Mouse (Mus musculus) neural tube, embryonic 14.5 days (tissue): ENCODE results near the gene Ctsw. TPM values are rescaled to one million over a fixed set of nuclear protein-coding genes. Genes with fewer than 3 reads are reported as not detected.
A peak's percentile ranks its signal among the peaks of the same experiment; 100 is the strongest.

Source experiments
- ATAC-seq: fragments of 200-750 bp; cut with Nextera tagmentation; 2 replicates; pipeline ENCODE4 v1.8.0; 2017; ENCODE audit warnings: low read depth, mild to moderate bottlenecking, moderate TSS enrichment, moderate library complexity
- H3K27ac ChIP-seq: fragments of 300-500 bp; sonication (generic); 2 replicates; pipeline ENCODE4 v1.5.1; 2014; ENCODE audit warnings: low read depth, mild to moderate bottlenecking, control low read depth, low read length, moderate library complexity, mixed read lengths
- H3K27me3 ChIP-seq: fragments of 300-500 bp; sonication (generic); 2 replicates; pipeline ENCODE4 v1.6.1; 2014; ENCODE audit warnings: low read length; ENCODE audit not compliant: control insufficient read depth, insufficient read depth
- H3K36me3 ChIP-seq: fragments of 300-500 bp; sonication (generic); 2 replicates; pipeline ENCODE4 v1.6.1; 2014; ENCODE audit warnings: low read length, mixed read lengths; ENCODE audit not compliant: control insufficient read depth, insufficient read depth
- H3K4me1 ChIP-seq: fragments of 300-500 bp; sonication (generic); 2 replicates; pipeline ENCODE4 v1.6.1; 2014; ENCODE audit warnings: low read length; ENCODE audit not compliant: control insufficient read depth, insufficient read depth
- H3K4me2 ChIP-seq: fragments of 300-500 bp; sonication (generic); 2 replicates; pipeline ENCODE4 v1.6.1; 2014; ENCODE audit warnings: mild to moderate bottlenecking, low read depth, low read length, control low read depth
- H3K4me3 ChIP-seq: fragments of 300-500 bp; sonication (generic); 2 replicates; pipeline ENCODE4 v1.5.1; 2014; ENCODE audit warnings: low read depth, low read length, control low read depth, mixed read lengths
- H3K9ac ChIP-seq: fragments of 300-500 bp; sonication (generic); replicated peaks from 2 replicates; pipeline ENCODE4 v1.6.1; 2014; ENCODE audit warnings: low read depth, mild to moderate bottlenecking, control low read depth, low read length, mixed read lengths
- H3K9me3 ChIP-seq: fragments of 300-500 bp; sonication (generic); 2 replicates; pipeline ENCODE4 v1.6.1; 2016; ENCODE audit warnings: low read length; ENCODE audit not compliant: control insufficient read depth
- WGBS: fragments of 180-500 bp; shearing (Covaris S2); extraction: QIAGEN DNeasy Blood & Tissue Kit; methylation state at CpG from one replicate; pipeline ENCODE4 v1.1.7; 2014; 5-methylcytosine and 5-hydroxymethylcytosine counted together
- polyA plus RNA-seq: library from polyadenylated mRNA; unstranded; fragments of >200 nt; fragmentation: Nextera tagmentation; extraction: Ambion mirVana; gene quantifications from 2 replicates; pipeline ENCODE4 v1.2.1, GENCODE M21; 2014

The Ctsw gene
- polyA plus RNA-seq, 1 experiment from 2014 or later: 4.2 TPM

- Histone ChIP-seq H3K27me3 (no peaks in the 10 kb centered on the region), H3K27ac (peak within 1 kb of the TSS; percentile 55), H3K9ac (peak within 1 kb of the TSS; percentile 84), H3K4me2 (peak within 1 kb of the TSS; percentile 95), H3K4me3 (peak within 1 kb of the TSS; percentile 59), H3K4me1 (peaks cover 16% of the 10 kb centered on the region), H3K9me3 (no peaks in the 10 kb centered on the region), H3K36me3 (no peaks in the 10 kb centered on the region)
- peak; percentile 55; the same call in 1 of the 2 replicates for ATAC-seq
- 3% methylated on average over 22 of the region's 22 CpGs for WGBS
Measured at GRCm38 (mm10) chr19:5473720-5474119, 5.4 kb upstream of the Ctsw start, which contains the start of gene Efemp2. Efemp2 (plus strand) TSS chr19:5473954.

- Histone ChIP-seq H3K4me3 (no peak overlapping the region), H3K36me3 (no peaks in the 10 kb centered on the region), H3K27ac (no peak overlapping the region), H3K4me2 (no peak overlapping the region), H3K4me1 (peaks cover 16% of the 10 kb centered on the region), H3K27me3 (no peaks in the 10 kb centered on the region), H3K9ac (no peak overlapping the region), H3K9me3 (no peaks in the 10 kb centered on the region)
- WGBS: 78% methylated on average over 3 of the region's 3 CpGs
- no peak for ATAC-seq
Measured at GRCm38 (mm10) chr19:5472857-5473256, 4.5 kb upstream of the Ctsw start.

DNA sequence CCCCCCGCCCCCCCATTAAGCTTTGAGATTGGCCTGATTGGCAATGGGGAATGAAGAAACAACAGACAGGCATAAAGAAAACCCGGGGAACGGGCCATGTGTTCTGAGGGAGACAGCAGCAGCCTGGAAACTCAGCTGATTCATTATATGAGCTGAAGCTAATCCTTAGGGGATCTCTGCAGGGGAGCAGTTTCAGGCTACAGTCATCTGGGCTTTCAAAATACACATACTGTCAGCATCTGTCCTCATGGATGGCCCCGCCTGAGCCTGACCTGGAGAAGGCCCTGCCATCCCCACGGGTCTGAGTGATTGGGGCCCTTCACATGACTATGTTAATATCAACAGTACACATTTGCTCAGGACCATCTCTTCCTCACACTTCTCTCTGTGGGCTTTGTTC is 3.5 kb upstream of the Ctsw start:
- Histone ChIP-seq H3K36me3 (peaks cover 5% of the 10 kb centered on the region; the same call in 1 of the 2 replicates), H3K4me1 (peaks cover 16% of the 10 kb centered on the region), H3K4me3 (no peak overlapping the region), H3K27ac (no peak overlapping the region), H3K9ac (no peak overlapping the region), H3K4me2 (no peak overlapping the region), H3K27me3 (no peaks in the 10 kb centered on the region), H3K9me3 (no peaks in the 10 kb centered on the region)
- 44% methylated on average over 5 of the region's 5 CpGs for WGBS
- ATAC-seq: no peak

DNA sequence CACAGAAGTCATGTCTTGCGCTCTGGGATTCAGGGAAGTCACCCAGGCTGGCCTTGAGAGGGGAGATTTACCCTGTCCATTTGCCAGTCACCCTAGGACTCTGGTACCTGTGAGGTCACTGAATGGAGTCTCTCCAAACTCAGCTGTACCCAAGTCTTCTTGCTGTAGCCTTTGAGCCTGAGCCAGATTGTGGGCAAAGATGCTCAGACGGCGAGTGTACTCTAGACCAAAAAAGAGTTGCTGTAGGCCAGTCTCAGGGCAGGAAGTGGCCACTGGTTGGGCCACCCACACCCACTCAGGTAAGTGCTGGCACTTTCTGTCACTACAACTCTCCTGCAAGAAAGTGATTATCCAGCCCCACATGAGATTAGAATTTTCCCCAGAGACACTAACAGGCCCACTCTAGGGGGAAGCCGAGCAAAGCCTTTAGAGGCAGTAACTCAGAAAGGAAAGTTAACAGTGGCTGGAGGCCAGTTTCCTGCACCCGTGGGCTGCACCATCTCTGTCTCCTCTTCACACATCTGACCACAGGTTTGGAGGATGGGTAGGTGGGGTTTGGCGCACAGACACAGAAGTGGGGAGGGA is 1.3 kb downstream of the Ctsw start:
- no peak overlapping the region for H3K27ac ChIP-seq
- H3K4me2 ChIP-seq: no peak overlapping the region
- H3K9ac ChIP-seq: no peak overlapping the region
- no peaks in the 10 kb centered on the region for H3K9me3 ChIP-seq
- ATAC-seq: no peak
- peaks cover 33% of the 10 kb centered on the region for H3K36me3 ChIP-seq
- no peak overlapping the region for H3K4me3 ChIP-seq
- H3K4me1 ChIP-seq: peaks cover 8% of the 10 kb centered on the region
- no peaks in the 10 kb centered on the region for H3K27me3 ChIP-seq
- 96% methylated on average over 6 of the region's 6 CpGs for WGBS

GRCm38 (mm10) chr19:5465037-5465436 is 3.3 kb downstream of the Ctsw start:
- WGBS: 93% methylated on average over 8 of the region's 8 CpGs
- Histone ChIP-seq H3K9me3 (no peaks in the 10 kb centered on the region), H3K4me1 (peaks cover 17% of the 10 kb centered on the region), H3K36me3 (peaks cover 33% of the 10 kb centered on the region), H3K27ac (no peak overlapping the region), H3K27me3 (no peaks in the 10 kb centered on the region; the same call in 1 of the 2 replicates), H3K4me3 (no peak overlapping the region), H3K9ac (no peak overlapping the region), H3K4me2 (no peak overlapping the region)
- no peak for ATAC-seq

- WGBS: 41% methylated on average over 15 of the region's 15 CpGs
- H3K36me3 ChIP-seq: peaks cover 33% of the 10 kb centered on the region
Measured at GRCm38 (mm10) chr19:5463791-5464562, 4.3 kb downstream of the Ctsw start.

GRCm38 (mm10) chr19:5463212-5463611 is 5.1 kb downstream of the Ctsw start:
- H3K4me2 ChIP-seq: no peak overlapping the region
- peaks cover 21% of the 10 kb centered on the region for H3K4me1 ChIP-seq
- no peak overlapping the region for H3K27ac ChIP-seq
- peaks cover 33% of the 10 kb centered on the region for H3K36me3 ChIP-seq
- H3K4me3 ChIP-seq: no peak overlapping the region
- H3K27me3 ChIP-seq: no peaks in the 10 kb centered on the region; the same call in 1 of the 2 replicates
- H3K9me3 ChIP-seq: no peaks in the 10 kb centered on the region
- H3K9ac ChIP-seq: no peak overlapping the region
- 93% methylated on average over 9 of the region's 9 CpGs for WGBS
- ATAC-seq: no peak

More at GRCm38 (mm10) chr19:5463791-5464562, 4.3 kb downstream of the Ctsw start:
- peak; percentile 54; the same call in 1 of the 2 replicates for ATAC-seq
- Histone ChIP-seq H3K4me2 (peak overlapping the region; percentile 45), H3K9me3 (no peaks in the 10 kb centered on the region), H3K27me3 (no peaks in the 10 kb centered on the region; the same call in 1 of the 2 replicates), H3K4me1 (peaks cover 19% of the 10 kb centered on the region), H3K9ac (peak overlapping the region; percentile 56), H3K4me3 (peak overlapping the region; percentile 24), H3K27ac (peak overlapping the region; percentile 44; the same call in 1 of the 2 replicates)

DNA sequence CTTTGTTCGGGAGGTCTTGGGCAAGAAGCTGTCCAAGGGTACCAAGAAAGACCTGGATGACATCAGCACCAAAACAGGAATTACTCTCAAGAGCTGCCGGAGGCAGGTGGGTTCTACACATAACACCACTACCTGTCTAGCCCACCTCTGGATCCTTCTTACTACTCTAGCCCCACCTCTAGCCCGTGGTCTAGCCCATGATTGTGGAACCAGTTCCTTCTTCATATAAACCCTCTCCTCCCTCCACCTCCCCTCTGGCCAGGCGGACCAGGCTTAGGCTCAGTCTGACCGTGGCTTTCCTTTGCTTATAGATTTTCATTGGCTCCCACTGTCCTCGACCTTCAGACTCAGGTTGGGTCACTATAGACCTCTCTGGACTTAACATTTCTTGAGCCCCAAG is 6.9 kb downstream of the Ctsw start:
- 90% methylated on average over 6 of the region's 6 CpGs for WGBS
- H3K4me3 ChIP-seq: peak overlapping the region; percentile 75
- no peak overlapping the region for H3K27ac ChIP-seq
- H3K4me1 ChIP-seq: peaks cover 26% of the 10 kb centered on the region
- H3K9me3 ChIP-seq: no peaks in the 10 kb centered on the region
- peaks cover 24% of the 10 kb centered on the region for H3K36me3 ChIP-seq
- no peaks in the 10 kb centered on the region; the same call in 1 of the 2 replicates for H3K27me3 ChIP-seq
- peak overlapping the region; percentile 76; the same call in 1 of the 2 replicates for H3K9ac ChIP-seq
- no peak for ATAC-seq
- peak overlapping the region; percentile 94 for H3K4me2 ChIP-seq

DNA sequence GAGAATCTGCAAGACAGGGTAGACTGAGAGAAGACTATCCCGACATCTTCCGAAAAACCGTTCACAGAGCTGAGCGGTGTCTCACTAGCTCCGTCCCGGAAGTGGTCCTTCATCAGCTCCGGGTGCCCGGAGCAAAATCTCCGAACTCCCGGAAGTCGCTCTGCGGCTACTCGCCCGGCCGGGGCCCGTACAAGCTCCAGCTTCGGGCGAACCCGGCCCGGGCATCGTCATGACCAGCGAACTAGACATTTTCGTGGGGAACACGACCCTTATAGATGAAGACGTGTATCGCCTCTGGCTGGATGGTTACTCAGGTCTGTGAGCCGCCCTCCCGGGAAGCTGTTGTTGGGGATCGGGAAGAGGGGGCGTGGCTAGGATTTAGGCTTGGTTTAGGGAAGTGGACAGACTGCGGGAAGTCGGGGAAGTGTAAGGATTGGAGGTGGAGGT is 7.8 kb downstream of the Ctsw start, which contains the start of gene Fibp:
Gene Fibp (plus strand): TSS at position 151 of the 447 bp plus-strand sequence.
- ATAC-seq: peak; percentile 59
- Histone ChIP-seq H3K9ac (peak within 1 kb of the TSS; percentile 76), H3K27ac (peak within 1 kb of the TSS; percentile 24; the same call in 1 of the 2 replicates), H3K36me3 (peaks cover 16% of the 10 kb centered on the region), H3K4me2 (peak within 1 kb of the TSS; percentile 94), H3K27me3 (no peaks in the 10 kb centered on the region; the same call in 1 of the 2 replicates), H3K9me3 (no peaks in the 10 kb centered on the region), H3K4me3 (peak within 1 kb of the TSS; percentile 75), H3K4me1 (peaks cover 36% of the 10 kb centered on the region)
- under 1% methylated on average over 32 of the region's 32 CpGs for WGBS
